Mouse (Mus musculus): ENCODE results near the gene Fxr1. TPM values are rescaled to one million over a fixed set of nuclear protein-coding genes. Genes with fewer than 3 reads are reported as not detected.

The Fxr1 gene
- 53.6 and 55.0 TPM in 2 replicates for polyA plus RNA-seq (2014; fragmentation: Nextera tagmentation; extraction: Ambion mirVana)

GRCm38 (mm10) chr3:34019540-34020381 lies at the start of gene Fxr1:
Gene Fxr1 (plus strand): TSS chr3:34019943.
- DNase-seq (ENCODE audit: low spot score) = peak; percentile 91
- peak within 1 kb of the TSS; percentile 59 for H3K4me3 ChIP-seq (ENCODE audit: low read depth, low read length)
- H3K36me3 ChIP-seq (ENCODE audit: control insufficient read depth, insufficient read depth, low read length) = no peaks in the 10 kb centered on the region
- peak; percentile 99 for ATAC-seq (replicated peaks; ENCODE audit: low FRiP score, low TSS enrichment, low read depth)
- H3K9me3 ChIP-seq (ENCODE audit: control insufficient read depth, low read length) = 0 out of 2 replicates have a peak, but pooled peaks cover 3% of the 10 kb centered on the region
- WGBS = under 1% methylated on average over 54 of the region's 97 CpGs
- H3K9ac ChIP-seq (ENCODE audit: low read length) = peak within 1 kb of the TSS; percentile 92
- H3K27me3 ChIP-seq (replicated peaks; ENCODE audit: control insufficient read depth, insufficient read depth, low read length) = no peaks in the 10 kb centered on the region
- H3K4me1 ChIP-seq (replicated peaks; ENCODE audit: control insufficient read depth, insufficient read depth, low read length) = peaks cover 7% of the 10 kb centered on the region; the same call in 1 of the 2 replicates
- H3K27ac ChIP-seq (ENCODE audit: low read depth) = peak within 1 kb of the TSS; percentile 88
- H3K4me2 ChIP-seq (ENCODE audit: low read length) = peak within 1 kb of the TSS; percentile 70

GRCm38 (mm10) chr3:33979395-33979794 lies 40.3 kb upstream of the Fxr1 start:
- Histone ChIP-seq H3K36me3 (ENCODE audit: control insufficient read depth, insufficient read depth, low read length) (no peaks in the 10 kb centered on the region), H3K9ac (ENCODE audit: low read length) (no peak overlapping the region), H3K4me1 (replicated peaks; ENCODE audit: control insufficient read depth, insufficient read depth, low read length) (no peaks in the 10 kb centered on the region), H3K27ac (ENCODE audit: low read depth) (no peak overlapping the region), H3K4me3 (ENCODE audit: low read depth, low read length) (no peak overlapping the region), H3K9me3 (ENCODE audit: control insufficient read depth, low read length) (no peaks in the 10 kb centered on the region), H3K27me3 (replicated peaks; ENCODE audit: control insufficient read depth, insufficient read depth, low read length) (no peaks in the 10 kb centered on the region), H3K4me2 (ENCODE audit: low read length) (no peak overlapping the region)
- no peak for DNase-seq (ENCODE audit: low spot score)
- 74% methylated on average over 6 of the region's 6 CpGs for WGBS
- no peak for ATAC-seq (replicated peaks; ENCODE audit: low FRiP score, low TSS enrichment, low read depth)

- WGBS = 86% methylated on average over 5 of the region's 5 CpGs
- Histone ChIP-seq H3K9me3 (ENCODE audit: control insufficient read depth, low read length) (no peaks in the 10 kb centered on the region), H3K27me3 (replicated peaks; ENCODE audit: control insufficient read depth, insufficient read depth, low read length) (no peaks in the 10 kb centered on the region), H3K9ac (ENCODE audit: low read length) (no peak overlapping the region), H3K36me3 (ENCODE audit: control insufficient read depth, insufficient read depth, low read length) (no peaks in the 10 kb centered on the region), H3K4me2 (ENCODE audit: low read length) (no peak overlapping the region), H3K4me1 (replicated peaks; ENCODE audit: control insufficient read depth, insufficient read depth, low read length) (no peaks in the 10 kb centered on the region), H3K27ac (ENCODE audit: low read depth) (no peak overlapping the region), H3K4me3 (ENCODE audit: low read depth, low read length) (no peak overlapping the region)
- DNase-seq (ENCODE audit: low spot score) (no peak), ATAC-seq (replicated peaks; ENCODE audit: low FRiP score, low TSS enrichment, low read depth) (no peak)
These were observed 37.0 kb upstream of the Fxr1 start for GRCm38 (mm10) chr3:33982746-33983145.

GRCm38 (mm10) chr3:33989302-33989701 lies 30.4 kb upstream of the Fxr1 start:
- WGBS = 79% methylated on average over 8 of the region's 8 CpGs
- H3K4me1 ChIP-seq (replicated peaks; ENCODE audit: control insufficient read depth, insufficient read depth, low read length) = no peaks in the 10 kb centered on the region
- no peaks in the 10 kb centered on the region for H3K27me3 ChIP-seq (replicated peaks; ENCODE audit: control insufficient read depth, insufficient read depth, low read length)
- H3K9ac ChIP-seq (ENCODE audit: low read length) = no peak overlapping the region
- H3K4me2 ChIP-seq (ENCODE audit: low read length) = no peak overlapping the region
- no peak overlapping the region for H3K4me3 ChIP-seq (ENCODE audit: low read depth, low read length)
- H3K9me3 ChIP-seq (ENCODE audit: control insufficient read depth, low read length) = no peaks in the 10 kb centered on the region
- DNase-seq (ENCODE audit: low spot score) (no peak), ATAC-seq (replicated peaks; ENCODE audit: low FRiP score, low TSS enrichment, low read depth) (no peak)
- H3K27ac ChIP-seq (ENCODE audit: low read depth) = no peak overlapping the region
- H3K36me3 ChIP-seq (ENCODE audit: control insufficient read depth, insufficient read depth, low read length) = no peaks in the 10 kb centered on the region

- no peaks in the 10 kb centered on the region for H3K27me3 ChIP-seq (replicated peaks; ENCODE audit: control insufficient read depth, insufficient read depth, low read length)
- H3K4me3 ChIP-seq (ENCODE audit: low read depth, low read length) = no peak overlapping the region
- no peak overlapping the region for H3K4me2 ChIP-seq (ENCODE audit: low read length)
- no peaks in the 10 kb centered on the region for H3K9me3 ChIP-seq (ENCODE audit: control insufficient read depth, low read length)
- H3K9ac ChIP-seq (ENCODE audit: low read length) = no peak overlapping the region
- H3K36me3 ChIP-seq (ENCODE audit: control insufficient read depth, insufficient read depth, low read length) = no peaks in the 10 kb centered on the region
- no peaks in the 10 kb centered on the region for H3K4me1 ChIP-seq (replicated peaks; ENCODE audit: control insufficient read depth, insufficient read depth, low read length)
- no peak for ATAC-seq (replicated peaks; ENCODE audit: low FRiP score, low TSS enrichment, low read depth)
- H3K27ac ChIP-seq (ENCODE audit: low read depth) = no peak overlapping the region
- WGBS = 60% methylated on average over 10 of the region's 10 CpGs
- DNase-seq (ENCODE audit: low spot score) = no peak
These were observed 29.3 kb upstream of the Fxr1 start for GRCm38 (mm10) chr3:33990451-33990850.

GRCm38 (mm10) chr3:33990921-33991320 lies 28.8 kb upstream of the Fxr1 start:
- ATAC-seq (replicated peaks; ENCODE audit: low FRiP score, low TSS enrichment, low read depth) (no peak), DNase-seq (ENCODE audit: low spot score) (no peak)
- Histone ChIP-seq H3K9me3 (ENCODE audit: control insufficient read depth, low read length) (no peaks in the 10 kb centered on the region), H3K4me2 (ENCODE audit: low read length) (no peak overlapping the region), H3K27ac (ENCODE audit: low read depth) (no peak overlapping the region), H3K4me1 (replicated peaks; ENCODE audit: control insufficient read depth, insufficient read depth, low read length) (no peaks in the 10 kb centered on the region), H3K9ac (ENCODE audit: low read length) (no peak overlapping the region), H3K4me3 (ENCODE audit: low read depth, low read length) (no peak overlapping the region), H3K36me3 (ENCODE audit: control insufficient read depth, insufficient read depth, low read length) (no peaks in the 10 kb centered on the region), H3K27me3 (replicated peaks; ENCODE audit: control insufficient read depth, insufficient read depth, low read length) (no peaks in the 10 kb centered on the region)
- 63% methylated on average over 8 of the region's 8 CpGs for WGBS

GRCm38 (mm10) chr3:33993421-33994126 lies 26.2 kb upstream of the Fxr1 start:
- Histone ChIP-seq H3K4me1 (replicated peaks; ENCODE audit: control insufficient read depth, insufficient read depth, low read length) (no peaks in the 10 kb centered on the region), H3K9me3 (ENCODE audit: control insufficient read depth, low read length) (no peaks in the 10 kb centered on the region), H3K9ac (ENCODE audit: low read length) (no peak overlapping the region), H3K27me3 (replicated peaks; ENCODE audit: control insufficient read depth, insufficient read depth, low read length) (no peaks in the 10 kb centered on the region), H3K4me2 (ENCODE audit: low read length) (no peak overlapping the region), H3K27ac (ENCODE audit: low read depth) (no peak overlapping the region), H3K36me3 (ENCODE audit: control insufficient read depth, insufficient read depth, low read length) (no peaks in the 10 kb centered on the region), H3K4me3 (ENCODE audit: low read depth, low read length) (no peak overlapping the region)
- no peak for ATAC-seq (replicated peaks; ENCODE audit: low FRiP score, low TSS enrichment, low read depth)
- no peak for DNase-seq (ENCODE audit: low spot score)
- WGBS = 85% methylated on average over 14 of the region's 14 CpGs

GRCm38 (mm10) chr3:33994127-33994488 lies 25.6 kb upstream of the Fxr1 start:
- Histone ChIP-seq H3K27ac (ENCODE audit: low read depth) (no peak overlapping the region), H3K9ac (ENCODE audit: low read length) (no peak overlapping the region), H3K4me3 (ENCODE audit: low read depth, low read length) (no peak overlapping the region), H3K36me3 (ENCODE audit: control insufficient read depth, insufficient read depth, low read length) (no peaks in the 10 kb centered on the region), H3K4me1 (replicated peaks; ENCODE audit: control insufficient read depth, insufficient read depth, low read length) (no peaks in the 10 kb centered on the region), H3K9me3 (ENCODE audit: control insufficient read depth, low read length) (no peaks in the 10 kb centered on the region), H3K4me2 (ENCODE audit: low read length) (no peak overlapping the region), H3K27me3 (replicated peaks; ENCODE audit: control insufficient read depth, insufficient read depth, low read length) (no peaks in the 10 kb centered on the region)
- 76% methylated on average over 3 of the region's 3 CpGs for WGBS
- ATAC-seq (replicated peaks; ENCODE audit: low FRiP score, low TSS enrichment, low read depth) (no peak), DNase-seq (ENCODE audit: low spot score) (no peak)
